Mouse (Mus musculus) hindbrain, embryonic 10.5 days (tissue): ENCODE data around the gene Cdk5rap2. TPM values are rescaled to one million over a fixed set of nuclear protein-coding genes. Genes with fewer than 3 reads are reported as not detected.

Experiments used
- DNase-seq: peaks from one replicate; pipeline ENCODE4 v3.0.0-alpha.2; 2017; ENCODE audit warnings: low spot score
- H3K27ac ChIP-seq: fragments of 300-500 bp; sonication (generic); 2 replicates; pipeline ENCODE4 v1.5.1; 2016; ENCODE audit warnings: mild to moderate bottlenecking, moderate library complexity
- H3K27me3 ChIP-seq: fragments of 300-500 bp; sonication (generic); 2 replicates; pipeline ENCODE4 v1.6.1; 2016; ENCODE audit warnings: mild to moderate bottlenecking; ENCODE audit not compliant: poor library complexity, insufficient read depth, severe bottlenecking
- H3K36me3 ChIP-seq: fragments of 300-500 bp; sonication (generic); 2 replicates; pipeline ENCODE4 v1.6.1; 2016; ENCODE audit warnings: mild to moderate bottlenecking, moderate library complexity
- H3K4me1 ChIP-seq: fragments of 300-500 bp; sonication (generic); replicated peaks from 2 replicates; pipeline ENCODE4 v1.6.1; 2016; ENCODE audit warnings: mild to moderate bottlenecking
- H3K4me3 ChIP-seq: fragments of 300-500 bp; sonication (generic); 2 replicates; pipeline ENCODE4 v1.5.1; 2016; ENCODE audit warnings: mild to moderate bottlenecking, moderate library complexity
- H3K9me3 ChIP-seq: fragments of 300-500 bp; sonication (generic); 2 replicates; pipeline ENCODE4 v1.6.1; 2016; ENCODE audit warnings: mild to moderate bottlenecking, moderate library complexity
- WGBS: fragments of 180-500 bp; shearing (Covaris S2); methylation state at CpG from one replicate; pipeline ENCODE4 v1.1.7; 2016; 5-methylcytosine and 5-hydroxymethylcytosine counted together
- polyA plus RNA-seq: library from polyadenylated mRNA; unstranded; fragments of >200 nt; fragmentation: Nextera tagmentation; extraction: Ambion mirVana; gene quantifications from 2 replicates; pipeline ENCODE4 v1.2.1, GENCODE M21; 2016

Gene Cdk5rap2
- polyA plus RNA-seq, 1 experiment from 2014 or later = 18.1 TPM

DNA sequence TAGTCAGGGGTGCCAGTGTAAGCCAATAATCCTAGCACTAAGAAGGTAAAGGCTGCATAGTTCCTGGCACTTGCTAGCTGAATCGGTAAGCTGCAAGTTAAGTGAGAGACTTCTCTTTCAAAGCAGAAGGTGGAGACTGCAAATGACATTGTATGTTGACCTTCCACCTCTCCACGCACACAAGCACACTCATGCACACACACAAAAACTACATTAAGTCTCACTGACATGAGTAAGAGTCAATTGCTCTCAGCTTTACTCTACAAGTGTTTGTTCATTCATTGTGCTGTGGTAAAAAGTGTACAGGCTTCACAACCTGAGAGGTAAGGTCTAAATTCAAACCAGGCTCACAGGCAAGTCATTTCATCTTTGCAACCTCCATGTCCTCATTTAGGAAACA, 15.5 kb downstream of the Cdk5rap2 start:
- no peak overlapping the region for H3K27ac ChIP-seq
- no peak for DNase-seq
- no peak overlapping the region for H3K4me3 ChIP-seq
- no peaks in the 10 kb centered on the region for H3K9me3 ChIP-seq
- no peaks in the 10 kb centered on the region for H3K4me1 ChIP-seq
- no peaks in the 10 kb centered on the region for H3K27me3 ChIP-seq
- H3K36me3 ChIP-seq = peaks cover 65% of the 10 kb centered on the region
- 87% methylated on average over 2 of the region's 2 CpGs for WGBS

DNA sequence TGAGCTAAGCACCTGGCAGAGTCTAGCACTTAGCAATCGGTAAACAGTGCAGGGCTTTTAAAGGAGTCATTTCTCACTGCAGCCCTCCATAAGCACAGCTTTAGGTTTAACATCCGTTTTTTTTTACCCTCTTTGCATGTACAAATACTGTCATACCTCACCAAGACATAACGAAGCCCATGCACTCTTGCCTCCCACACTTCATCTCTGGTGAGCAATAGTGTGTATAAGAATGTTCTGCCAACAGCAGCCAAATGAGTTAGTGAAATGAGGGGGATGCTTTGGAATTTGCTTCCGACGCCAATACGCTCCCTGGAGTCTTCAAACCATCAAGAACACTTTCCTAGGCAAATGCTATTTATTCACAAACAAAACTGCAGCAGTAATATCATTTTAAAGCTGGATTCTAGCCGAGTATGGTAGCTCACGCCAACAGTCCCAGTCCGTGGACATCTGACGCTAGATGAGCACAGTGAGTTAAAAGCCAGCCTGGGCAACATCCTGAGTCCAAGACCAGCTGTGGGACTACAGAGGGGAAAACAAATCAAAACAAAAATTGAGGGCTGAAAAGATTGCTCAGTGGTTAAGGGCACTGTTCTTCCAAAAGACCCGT, 18.4 kb downstream of the Cdk5rap2 start:
- 91% methylated on average over 11 of the region's 11 CpGs for WGBS
- H3K4me3 ChIP-seq = no peak overlapping the region
- no peak overlapping the region for H3K27ac ChIP-seq
- H3K27me3 ChIP-seq = no peaks in the 10 kb centered on the region
- H3K9me3 ChIP-seq = no peaks in the 10 kb centered on the region
- DNase-seq = no peak
- no peaks in the 10 kb centered on the region for H3K4me1 ChIP-seq
- H3K36me3 ChIP-seq = peaks cover 48% of the 10 kb centered on the region

DNA sequence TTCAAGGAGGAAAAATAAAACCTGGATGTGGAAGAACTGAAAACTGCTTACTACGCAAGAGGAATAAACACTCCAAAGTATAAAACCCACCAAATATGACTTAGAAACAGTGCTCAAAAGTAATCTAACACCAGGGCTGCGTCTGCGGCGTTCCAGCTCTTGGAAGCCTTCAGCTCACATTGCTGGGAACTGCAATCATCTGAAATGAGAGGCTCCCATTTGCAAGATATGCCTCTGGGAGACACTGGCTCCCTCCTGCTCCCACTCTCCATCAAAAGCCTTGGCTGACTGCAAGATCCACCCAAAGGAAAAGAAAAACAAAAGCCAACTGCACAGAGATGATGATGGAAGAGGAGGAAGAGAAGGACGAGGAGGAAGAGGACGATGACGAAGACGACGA, 19.2 kb downstream of the Cdk5rap2 start:
- H3K4me1 ChIP-seq = no peaks in the 10 kb centered on the region
- peaks cover 40% of the 10 kb centered on the region for H3K36me3 ChIP-seq
- no peak for DNase-seq
- 91% methylated on average over 9 of the region's 9 CpGs for WGBS
- H3K27me3 ChIP-seq = no peaks in the 10 kb centered on the region
- H3K27ac ChIP-seq = no peak overlapping the region
- no peaks in the 10 kb centered on the region for H3K9me3 ChIP-seq
- no peak overlapping the region for H3K4me3 ChIP-seq

DNA sequence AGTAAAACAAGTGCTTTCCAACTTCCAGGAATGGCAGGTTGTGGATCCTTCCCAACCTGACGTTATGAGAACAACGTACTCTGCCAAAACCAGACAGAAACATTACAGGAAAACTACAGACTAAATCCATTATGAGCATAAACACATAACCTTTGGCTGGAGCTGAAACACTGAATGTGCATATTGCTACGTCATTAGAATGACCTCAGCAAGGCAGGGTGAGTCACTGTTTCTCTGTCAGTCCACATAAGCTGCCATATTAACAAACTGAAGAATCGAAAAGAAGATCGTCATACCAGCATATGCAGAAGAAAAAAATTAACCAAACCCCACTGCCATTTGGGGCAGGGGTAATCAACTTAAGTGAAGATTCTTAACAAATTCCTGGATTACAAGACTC, 24.0 kb downstream of the Cdk5rap2 start:
- Histone ChIP-seq H3K27ac (no peak overlapping the region), H3K9me3 (no peaks in the 10 kb centered on the region), H3K27me3 (no peaks in the 10 kb centered on the region), H3K36me3 (peaks cover 11% of the 10 kb centered on the region), H3K4me3 (no peak overlapping the region), H3K4me1 (no peaks in the 10 kb centered on the region)
- 92% methylated on average over 5 of the region's 5 CpGs for WGBS
- no peak for DNase-seq

DNA sequence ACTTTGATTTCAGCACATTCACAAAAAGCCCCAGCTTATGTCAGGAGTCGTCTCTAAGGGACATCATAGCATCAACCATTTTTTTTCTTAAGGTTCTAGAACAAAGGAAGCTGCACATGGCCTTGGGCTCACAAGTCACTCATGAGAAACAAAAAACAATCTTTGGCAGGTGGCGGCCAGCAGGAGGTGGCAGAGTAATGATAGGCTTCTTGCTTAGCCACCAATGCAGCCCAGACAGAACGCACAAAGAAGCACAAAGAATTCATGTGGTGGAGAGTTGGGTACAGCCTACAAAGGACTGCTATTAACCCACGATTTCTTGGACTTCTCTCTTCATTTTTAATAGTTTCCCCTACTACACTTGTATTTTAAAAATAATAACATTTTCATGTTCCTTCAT, 32.9 kb downstream of the Cdk5rap2 start:
- no peaks in the 10 kb centered on the region for H3K4me1 ChIP-seq
- 76% methylated on average over 4 of the region's 4 CpGs for WGBS
- H3K9me3 ChIP-seq = no peaks in the 10 kb centered on the region
- no peak for DNase-seq
- H3K4me3 ChIP-seq = no peak overlapping the region
- H3K36me3 ChIP-seq = peaks cover 60% of the 10 kb centered on the region
- no peak overlapping the region for H3K27ac ChIP-seq
- H3K27me3 ChIP-seq = no peaks in the 10 kb centered on the region

DNA sequence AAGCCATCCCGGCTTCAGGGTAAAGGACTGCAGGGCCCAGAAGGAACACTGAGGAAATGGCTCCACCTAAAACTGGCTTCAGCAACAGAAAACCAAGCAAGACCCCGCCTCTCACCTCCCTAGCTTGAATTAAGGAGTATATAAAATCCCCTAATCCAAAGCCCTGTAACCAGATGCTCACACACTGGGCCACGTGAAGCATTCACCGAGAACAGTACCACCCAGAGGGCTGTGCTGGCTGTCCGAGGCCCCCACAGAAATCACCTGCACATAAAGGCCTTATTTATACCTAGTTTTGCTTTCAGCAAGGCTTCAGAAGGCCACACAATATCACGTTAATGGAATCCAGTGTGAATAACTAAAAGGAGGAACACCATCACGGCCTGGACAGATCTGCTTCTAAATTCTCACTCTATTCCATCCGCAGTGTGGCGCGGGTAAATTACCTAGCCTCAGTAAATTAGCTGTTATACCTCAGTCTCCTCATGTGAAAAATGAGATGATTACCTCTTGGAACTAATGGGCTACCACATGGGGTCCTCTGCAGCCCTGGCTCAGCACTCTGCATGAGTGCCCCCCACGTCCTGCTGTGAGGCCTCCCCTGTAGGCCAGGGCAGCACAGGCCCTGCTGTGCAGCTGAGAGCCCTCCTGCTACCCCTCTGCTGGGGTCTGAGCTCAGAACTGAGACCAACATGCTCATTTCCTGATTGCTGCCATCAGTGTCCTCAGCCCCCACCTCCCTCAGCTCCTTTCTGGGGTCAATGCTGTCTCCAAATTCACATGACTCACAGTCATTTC, 45.0 kb downstream of the Cdk5rap2 start:
- H3K36me3 ChIP-seq = peaks cover 41% of the 10 kb centered on the region
- H3K4me1 ChIP-seq = peaks cover 11% of the 10 kb centered on the region
- no peak overlapping the region for H3K4me3 ChIP-seq
- H3K9me3 ChIP-seq = no peaks in the 10 kb centered on the region
- H3K27ac ChIP-seq = 0 out of 2 replicates have a peak overlapping the region, but pooled peaks have one; percentile 19
- WGBS = 71% methylated on average over 11 of the region's 11 CpGs
- DNase-seq = no peak
- H3K27me3 ChIP-seq = no peaks in the 10 kb centered on the region

DNA sequence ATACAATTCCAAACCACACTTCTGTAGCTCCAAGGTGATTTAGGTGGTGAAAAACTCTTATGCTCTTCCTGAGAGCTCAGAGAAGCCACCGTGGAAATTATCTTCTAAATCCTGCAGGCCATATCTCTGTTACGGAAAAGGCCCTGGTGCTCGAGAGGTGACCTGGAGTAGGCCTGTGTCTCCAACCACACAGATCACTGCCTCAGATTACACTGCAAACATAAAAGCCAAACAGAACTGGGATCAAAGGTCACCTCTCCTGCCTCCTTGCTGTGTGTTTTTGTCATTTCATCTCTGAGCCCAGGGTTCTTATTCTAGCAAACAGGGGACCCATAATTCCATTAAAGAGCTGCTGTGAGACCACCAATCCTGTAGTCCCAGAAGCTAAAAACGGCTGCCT, 48.9 kb downstream of the Cdk5rap2 start:
- H3K4me3 ChIP-seq = no peak overlapping the region
- no peaks in the 10 kb centered on the region for H3K27me3 ChIP-seq
- 53% methylated on average over 4 of the region's 4 CpGs for WGBS
- no peak overlapping the region for H3K27ac ChIP-seq
- peaks cover 11% of the 10 kb centered on the region for H3K4me1 ChIP-seq
- no peaks in the 10 kb centered on the region for H3K9me3 ChIP-seq
- H3K36me3 ChIP-seq = peaks cover 71% of the 10 kb centered on the region
- no peak for DNase-seq

DNA sequence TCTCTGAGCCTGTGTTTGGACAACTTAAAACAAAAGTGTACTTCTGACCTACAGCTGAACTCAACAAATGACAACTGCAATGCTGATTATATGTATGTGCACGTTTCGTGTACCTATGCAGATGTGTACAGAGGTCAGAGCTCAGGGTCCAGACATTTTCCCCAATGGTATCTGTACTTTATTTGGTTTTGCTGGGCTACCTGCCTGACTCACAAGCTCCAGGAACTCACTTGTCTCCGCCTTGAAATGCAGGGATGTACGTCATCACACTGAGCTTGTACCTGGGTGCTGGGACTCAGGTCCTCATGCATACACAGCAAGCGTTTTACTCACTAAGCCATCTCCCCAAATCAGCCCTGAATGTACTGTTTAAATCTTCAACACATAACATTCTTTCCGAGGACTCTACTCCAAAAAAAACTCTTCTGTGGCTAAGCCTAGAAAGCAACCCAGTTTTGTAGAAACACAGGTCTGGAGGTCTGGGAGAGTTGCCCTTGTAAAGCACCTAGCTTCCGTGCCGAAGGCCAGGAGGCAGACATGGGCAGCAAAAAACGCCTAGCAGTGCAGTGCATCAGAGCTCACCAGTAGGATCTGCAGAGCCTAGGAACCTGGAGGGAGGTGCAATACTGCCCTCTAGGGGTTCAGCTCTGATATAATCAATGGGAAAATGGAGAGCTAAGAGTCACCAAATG, 54.4 kb downstream of the Cdk5rap2 start:
- WGBS = 80% methylated on average over 9 of the region's 9 CpGs
- Histone ChIP-seq H3K9me3 (no peaks in the 10 kb centered on the region), H3K27ac (no peak overlapping the region), H3K4me1 (0 out of 2 replicates have a peak, but pooled peaks cover 2% of the 10 kb centered on the region), H3K36me3 (peaks cover 84% of the 10 kb centered on the region), H3K4me3 (no peak overlapping the region), H3K27me3 (no peaks in the 10 kb centered on the region)
- peak; percentile 41 for DNase-seq

DNA sequence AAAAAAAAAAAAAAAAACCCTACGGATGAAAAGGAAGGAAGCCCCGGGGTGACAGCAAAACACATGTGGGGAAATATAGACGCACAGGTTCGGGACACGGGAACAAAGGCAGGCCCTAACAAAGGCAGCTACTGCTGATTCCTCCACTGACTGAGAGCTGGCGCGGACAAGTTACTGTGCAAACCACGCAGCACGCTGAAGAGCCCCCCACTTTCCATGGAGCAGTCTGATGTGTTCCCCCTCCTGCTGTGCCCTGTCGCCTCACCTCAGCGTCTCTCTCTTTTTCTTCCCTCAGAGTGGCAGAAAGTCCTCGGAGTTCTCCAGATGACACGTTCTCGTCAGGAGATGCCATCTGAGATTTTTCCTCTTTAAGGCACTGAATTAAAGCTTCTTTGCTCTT, 55.8 kb downstream of the Cdk5rap2 start:
- no peak overlapping the region for H3K27ac ChIP-seq
- 0 out of 2 replicates have a peak, but pooled peaks cover 2% of the 10 kb centered on the region for H3K4me1 ChIP-seq
- no peaks in the 10 kb centered on the region for H3K9me3 ChIP-seq
- H3K27me3 ChIP-seq = no peaks in the 10 kb centered on the region
- peaks cover 84% of the 10 kb centered on the region for H3K36me3 ChIP-seq
- no peak overlapping the region for H3K4me3 ChIP-seq
- no peak for DNase-seq
- 78% methylated on average over 14 of the region's 14 CpGs for WGBS

DNA sequence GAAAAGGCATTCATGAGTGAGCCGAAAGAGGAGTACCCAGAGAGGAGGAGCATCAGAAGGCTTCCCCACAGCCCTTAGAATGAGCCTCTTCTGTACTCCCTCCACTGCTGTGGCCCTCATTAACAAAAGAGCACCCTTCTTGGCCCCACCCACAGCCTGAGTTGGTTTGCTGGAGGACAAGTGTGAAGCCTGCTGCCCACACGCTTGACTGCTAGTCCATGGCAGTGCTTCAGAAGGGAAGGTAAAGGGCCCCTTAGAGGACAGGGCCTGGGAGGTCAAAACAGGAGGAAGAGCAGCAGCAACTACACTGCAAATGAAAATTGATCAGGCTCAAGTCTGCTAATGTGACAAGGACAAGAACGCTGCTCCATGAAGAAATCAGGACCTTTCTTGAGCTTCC, 56.6 kb downstream of the Cdk5rap2 start:
- Histone ChIP-seq H3K4me3 (no peak overlapping the region), H3K4me1 (0 out of 2 replicates have a peak, but pooled peaks cover 2% of the 10 kb centered on the region), H3K9me3 (no peaks in the 10 kb centered on the region), H3K36me3 (peaks cover 84% of the 10 kb centered on the region), H3K27me3 (no peaks in the 10 kb centered on the region), H3K27ac (peak overlapping the region; percentile 10; the same call in 1 of the 2 replicates)
- no peak for DNase-seq
- WGBS = 68% methylated on average over 3 of the region's 3 CpGs

DNA sequence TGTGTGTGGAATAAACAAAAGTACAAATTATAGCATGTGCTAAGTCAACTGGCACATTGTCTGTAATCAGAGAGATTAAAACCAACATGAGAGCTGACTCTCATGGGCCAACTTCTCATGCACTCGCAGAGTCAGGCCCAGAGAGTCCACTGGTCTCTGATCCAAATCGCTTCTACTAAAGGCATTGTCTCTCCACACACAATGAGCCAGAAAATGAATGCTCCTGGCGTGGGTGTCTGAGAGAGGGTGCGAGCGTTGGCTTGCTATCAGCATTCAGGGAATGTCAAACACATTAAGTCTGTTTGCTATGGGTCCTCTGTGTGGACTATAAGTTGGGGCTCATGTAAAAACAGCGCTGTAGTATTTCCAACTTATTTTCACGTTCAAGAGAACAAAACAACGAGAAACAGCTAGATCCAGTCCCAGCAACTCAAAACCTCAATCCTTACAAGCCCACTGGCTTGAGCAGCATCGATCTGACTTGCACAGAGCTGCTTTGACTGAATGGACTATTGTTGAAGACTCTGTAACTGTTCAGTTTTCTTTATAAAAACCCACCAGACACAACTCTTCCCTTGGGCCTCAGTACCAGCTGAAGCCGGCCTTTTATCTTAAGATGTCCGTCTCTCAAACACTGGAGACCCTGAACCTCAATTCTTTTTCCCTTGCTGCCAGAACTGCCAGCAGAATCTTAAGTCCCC, 74.6 kb downstream of the Cdk5rap2 start:
- peaks cover 20% of the 10 kb centered on the region for H3K4me1 ChIP-seq
- DNase-seq = no peak
- H3K4me3 ChIP-seq = no peak overlapping the region
- peaks cover 44% of the 10 kb centered on the region for H3K36me3 ChIP-seq
- WGBS = 57% methylated on average over 11 of the region's 11 CpGs
- H3K27me3 ChIP-seq = no peaks in the 10 kb centered on the region
- H3K9me3 ChIP-seq = no peaks in the 10 kb centered on the region
- peak overlapping the region; percentile 1; the same call in 1 of the 2 replicates for H3K27ac ChIP-seq

DNA sequence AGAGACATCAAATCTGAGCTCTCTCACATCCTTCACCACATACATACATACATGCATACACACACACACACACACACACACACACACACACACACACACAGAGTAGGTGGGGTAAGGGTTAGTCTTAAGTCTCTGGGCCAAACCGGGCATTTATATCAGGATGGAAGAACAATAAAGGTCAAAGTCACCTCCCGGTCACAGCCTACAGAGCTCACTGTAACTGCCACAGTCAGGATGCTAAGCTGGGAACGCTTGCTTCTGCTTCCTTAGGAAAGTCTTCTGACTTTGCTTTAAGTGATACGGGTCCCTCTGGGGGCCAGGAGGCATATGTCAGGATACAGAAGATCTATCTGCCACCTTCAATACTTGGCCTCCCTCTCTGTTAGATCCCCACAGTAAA, 75.2 kb downstream of the Cdk5rap2 start:
- Histone ChIP-seq H3K4me1 (peaks cover 20% of the 10 kb centered on the region), H3K4me3 (no peak overlapping the region), H3K27ac (peak overlapping the region; percentile 1; the same call in 1 of the 2 replicates), H3K36me3 (peaks cover 44% of the 10 kb centered on the region), H3K9me3 (no peaks in the 10 kb centered on the region), H3K27me3 (no peaks in the 10 kb centered on the region)
- DNase-seq = no peak
- WGBS = 82% methylated on average over 4 of the region's 4 CpGs
